Mouse (Mus musculus) limb, embryonic 11.5 days (tissue): ENCODE results near the gene Phc2. TPM values are rescaled to one million over a fixed set of nuclear protein-coding genes. Genes with fewer than 3 reads are reported as not detected.
A peak's percentile ranks its signal among the peaks of the same experiment; 100 is the strongest.
"Not testable (repeated sequence)": the region's sequence is repeated elsewhere in the genome, so short reads cannot be mapped to it uniquely, and the experiment has no call there.

ENCODE experiments used
- ATAC-seq: fragments of 200-750 bp; cut with Nextera tagmentation; 2 replicates; pipeline ENCODE4 v1.8.0; 2017; ENCODE audit warnings: low read depth; ENCODE audit not compliant: insufficient number of reproducible peaks, low FRiP score, low TSS enrichment
- DNase-seq: peaks from one replicate; pipeline ENCODE4 v3.0.0-alpha.2; 2015; ENCODE audit warnings: low spot score
- H3K27ac ChIP-seq: fragments of 300-500 bp; sonication (generic); replicated peaks from 2 replicates; pipeline ENCODE4 v1.5.1; 2014; ENCODE audit warnings: low read depth, mild to moderate bottlenecking, low read length
- H3K27me3 ChIP-seq: fragments of 300-500 bp; sonication (generic); 2 replicates; pipeline ENCODE4 v1.6.1; 2014; ENCODE audit warnings: mild to moderate bottlenecking, low read length, mixed read lengths; ENCODE audit not compliant: control insufficient read depth, insufficient read depth
- H3K36me3 ChIP-seq: fragments of 300-500 bp; sonication (generic); 2 replicates; pipeline ENCODE4 v1.6.1; 2014; ENCODE audit warnings: mild to moderate bottlenecking, low read length, moderate library complexity, mixed read lengths; ENCODE audit not compliant: control insufficient read depth, insufficient read depth
- H3K4me1 ChIP-seq: fragments of 300-500 bp; sonication (generic); 2 replicates; pipeline ENCODE4 v1.6.1; 2014; ENCODE audit warnings: low read length, mixed read lengths; ENCODE audit not compliant: control insufficient read depth, insufficient read depth
- H3K4me2 ChIP-seq: fragments of 300-500 bp; sonication (generic); 2 replicates; pipeline ENCODE4 v1.6.1; 2014; ENCODE audit warnings: low read depth, mild to moderate bottlenecking, moderate library complexity; ENCODE audit not compliant: severe bottlenecking
- H3K4me3 ChIP-seq: fragments of 300-500 bp; sonication (generic); 2 replicates; pipeline ENCODE4 v1.5.1; 2014; ENCODE audit warnings: low read depth, low read length
- H3K9ac ChIP-seq: fragments of 300-500 bp; sonication (generic); 2 replicates; pipeline ENCODE4 v1.6.1; 2014; ENCODE audit warnings: mild to moderate bottlenecking, low read length
- H3K9me3 ChIP-seq: fragments of 300-500 bp; sonication (generic); 2 replicates; pipeline ENCODE4 v1.6.1; 2016; ENCODE audit warnings: low read length; ENCODE audit not compliant: control insufficient read depth
- WGBS: fragments of 180-500 bp; shearing (Covaris S2); extraction: QIAGEN DNeasy Blood & Tissue Kit; methylation state at CpG from one replicate; pipeline ENCODE4 v1.1.7; 2014; 5-methylcytosine and 5-hydroxymethylcytosine counted together
- polyA plus RNA-seq: library from polyadenylated mRNA; unstranded; fragments of >200 nt; fragmentation: Nextera tagmentation; extraction: Ambion mirVana; gene quantifications from 2 replicates; pipeline ENCODE4 v1.2.1, GENCODE M21; 2014

The Phc2 gene
- polyA plus RNA-seq, 1 experiment from 2014 or later, result 63.2 TPM

DNA sequence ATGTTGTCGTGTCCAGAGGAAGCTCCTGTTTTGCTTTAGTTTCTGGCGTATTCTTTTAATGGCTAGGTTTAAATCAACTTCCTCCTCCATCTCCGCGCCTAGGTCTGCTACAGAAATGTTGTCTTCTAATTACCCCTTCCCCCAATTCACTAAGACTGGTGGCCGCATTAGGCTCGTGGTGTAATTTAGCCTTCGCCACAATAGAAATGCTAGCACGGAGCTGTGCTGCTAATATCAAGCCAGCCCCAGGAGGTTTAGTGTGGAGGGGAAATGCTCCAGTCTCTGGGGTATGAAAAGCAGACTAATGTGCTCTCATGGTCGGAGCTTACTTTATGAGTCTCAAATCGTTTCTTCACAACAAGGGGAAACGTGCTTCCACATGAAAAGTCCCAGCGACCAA, 944 bp downstream of the Phc2 start:
- H3K4me1 ChIP-seq, result peaks cover 15% of the 10 kb centered on the region
- ATAC-seq (no peak), DNase-seq (no peak)
- H3K4me3 ChIP-seq, result peak overlapping the region; percentile 68
- no peaks in the 10 kb centered on the region for H3K9me3 ChIP-seq
- WGBS, result 1% methylated on average over 12 of the region's 12 CpGs
- H3K27ac ChIP-seq, result no peak overlapping the region; the same call in 1 of the 2 replicates
- no peaks in the 10 kb centered on the region for H3K27me3 ChIP-seq
- H3K36me3 ChIP-seq, result no peaks in the 10 kb centered on the region
- H3K4me2 ChIP-seq, result peak overlapping the region; percentile 97
- H3K9ac ChIP-seq, result peak overlapping the region; percentile 66

DNA sequence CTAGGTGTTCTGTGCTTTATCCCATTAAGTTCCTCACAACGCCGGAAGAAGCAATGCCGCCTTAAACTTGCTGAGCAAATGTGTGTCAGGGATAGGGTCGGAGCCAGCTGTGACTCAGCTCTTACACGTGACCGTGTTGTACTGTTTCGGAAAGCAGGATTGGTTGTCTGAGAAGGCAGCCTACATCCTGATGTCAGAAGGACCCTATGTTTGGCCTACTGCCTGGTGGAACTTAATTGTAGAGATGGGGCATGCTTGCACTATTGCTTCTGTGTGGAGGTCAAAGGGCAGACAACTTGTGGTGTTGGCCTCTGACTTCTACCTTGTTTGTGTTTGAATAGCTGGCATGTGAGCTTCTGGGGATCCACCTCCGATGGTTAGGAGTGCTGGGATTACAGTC, 5.7 kb downstream of the Phc2 start:
- H3K9ac ChIP-seq, result no peak overlapping the region
- ATAC-seq, result no peak
- DNase-seq, result no peak
- WGBS, result 89% methylated on average over 8 of the region's 8 CpGs
- H3K27ac ChIP-seq, result no peak overlapping the region
- H3K27me3 ChIP-seq, result no peaks in the 10 kb centered on the region
- H3K4me3 ChIP-seq, result no peak overlapping the region
- no peaks in the 10 kb centered on the region for H3K36me3 ChIP-seq
- no peak overlapping the region for H3K4me2 ChIP-seq
- H3K4me1 ChIP-seq, result peaks cover 8% of the 10 kb centered on the region; the same call in 1 of the 2 replicates
- no peaks in the 10 kb centered on the region for H3K9me3 ChIP-seq

- no peaks in the 10 kb centered on the region for H3K27me3 ChIP-seq
- no peaks in the 10 kb centered on the region for H3K9me3 ChIP-seq
- no peak overlapping the region for H3K4me2 ChIP-seq
- no peak overlapping the region for H3K9ac ChIP-seq
- peaks cover 6% of the 10 kb centered on the region; the same call in 1 of the 2 replicates for H3K4me1 ChIP-seq
- DNase-seq (no peak), ATAC-seq (no peak)
- no peak overlapping the region for H3K4me3 ChIP-seq
- no peaks in the 10 kb centered on the region for H3K36me3 ChIP-seq
- WGBS, result 75% methylated on average over 8 of the region's 8 CpGs
- H3K27ac ChIP-seq, result no peak overlapping the region
Observed at GRCm38 (mm10) chr4:128661063-128661462, 6.6 kb downstream of the Phc2 start.

GRCm38 (mm10) chr4:128664002-128664401, 9.5 kb downstream of the Phc2 start:
- Histone ChIP-seq H3K36me3 (no peaks in the 10 kb centered on the region), H3K4me1 (peaks cover 6% of the 10 kb centered on the region; the same call in 1 of the 2 replicates), H3K4me2 (no peak overlapping the region), H3K27me3 (no peaks in the 10 kb centered on the region), H3K27ac (no peak overlapping the region), H3K9ac (no peak overlapping the region), H3K4me3 (no peak overlapping the region), H3K9me3 (no peaks in the 10 kb centered on the region)
- ATAC-seq (no peak), DNase-seq (no peak)
- WGBS, result 68% methylated on average over 3 of the region's 3 CpGs

DNA sequence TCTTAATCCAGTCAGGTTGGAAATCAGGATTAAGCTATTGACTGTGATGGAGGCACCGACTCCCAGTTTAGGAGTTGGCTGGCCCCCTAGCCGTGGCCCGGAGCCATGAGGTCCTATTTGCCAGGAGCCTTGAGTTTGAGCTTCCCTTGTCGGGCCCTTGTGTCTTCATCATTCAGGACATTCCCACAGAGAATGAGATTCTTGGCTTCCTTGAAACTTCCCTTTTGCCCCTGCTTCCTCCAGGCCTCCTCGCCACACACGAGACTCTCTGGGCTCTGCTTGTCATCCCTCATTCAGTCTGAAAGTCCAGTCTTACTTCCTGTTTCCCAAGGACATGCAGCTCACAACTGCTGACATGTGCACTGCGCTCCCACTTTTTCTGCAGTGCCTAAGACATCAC, 11.9 kb downstream of the Phc2 start:
- H3K4me3 ChIP-seq, ATAC-seq, H3K9ac ChIP-seq, H3K27me3 ChIP-seq, DNase-seq, H3K36me3 ChIP-seq, H3K9me3 ChIP-seq, H3K4me2 ChIP-seq, H3K27ac ChIP-seq: not testable (repeated sequence)
- H3K4me1 ChIP-seq, result peaks cover 13% of the 10 kb centered on the region
- WGBS, result 57% methylated on average over 7 of the region's 7 CpGs

- H3K4me2 ChIP-seq, H3K4me3 ChIP-seq, H3K9me3 ChIP-seq, H3K36me3 ChIP-seq, H3K9ac ChIP-seq, DNase-seq, ATAC-seq, H3K27me3 ChIP-seq, H3K27ac ChIP-seq: not testable (repeated sequence)
- H3K4me1 ChIP-seq, result peaks cover 18% of the 10 kb centered on the region
- WGBS, result 54% methylated on average over 4 of the region's 4 CpGs
Observed at GRCm38 (mm10) chr4:128667195-128667594, 12.7 kb downstream of the Phc2 start.

- H3K9ac ChIP-seq, result no peak overlapping the region
- DNase-seq, result no peak
- no peaks in the 10 kb centered on the region for H3K36me3 ChIP-seq
- H3K4me2 ChIP-seq, result no peak overlapping the region
- WGBS, result 86% methylated on average over 6 of the region's 6 CpGs
- H3K27ac ChIP-seq, result no peak overlapping the region
- peaks cover 16% of the 10 kb centered on the region for H3K4me1 ChIP-seq
- no peaks in the 10 kb centered on the region for H3K9me3 ChIP-seq
- no peaks in the 10 kb centered on the region for H3K27me3 ChIP-seq
- no peak for ATAC-seq
- no peak overlapping the region for H3K4me3 ChIP-seq
Observed at GRCm38 (mm10) chr4:128669229-128669628, 14.7 kb downstream of the Phc2 start.

GRCm38 (mm10) chr4:128670566-128671191, 16.2 kb downstream of the Phc2 start:
- peak; percentile 78 for ATAC-seq
- H3K4me3 ChIP-seq, result no peak overlapping the region

GRCm38 (mm10) chr4:128672494-128672893, 18.0 kb downstream of the Phc2 start:
- Histone ChIP-seq H3K4me3 (no peak overlapping the region), H3K4me2 (no peak overlapping the region), H3K36me3 (no peaks in the 10 kb centered on the region), H3K27me3 (no peaks in the 10 kb centered on the region), H3K4me1 (peaks cover 16% of the 10 kb centered on the region), H3K9ac (no peak overlapping the region), H3K27ac (no peak overlapping the region), H3K9me3 (no peaks in the 10 kb centered on the region)
- ATAC-seq, result no peak
- WGBS, result 81% methylated on average over 4 of the region's 4 CpGs
- no peak for DNase-seq

More at GRCm38 (mm10) chr4:128670566-128671191, 16.2 kb downstream of the Phc2 start:
- Histone ChIP-seq H3K36me3 (no peaks in the 10 kb centered on the region), H3K9me3 (no peaks in the 10 kb centered on the region), H3K27me3 (no peaks in the 10 kb centered on the region), H3K9ac (peak overlapping the region; percentile 58), H3K4me2 (peak overlapping the region; percentile 26), H3K27ac (peak overlapping the region; percentile 97), H3K4me1 (peaks cover 16% of the 10 kb centered on the region)
- DNase-seq, result peak; percentile 78
- whole genome bisulfite sequencing, result 7% methylated on average over 11 of the region's 11 CpGs
